Mouse (Mus musculus): ENCODE data around the gene Smok2b.
"Not testable (repeated sequence)": the region's sequence is repeated elsewhere in the genome, so short reads cannot be mapped to it uniquely, and the experiment has no call there.

The Smok2b gene

GRCm38 (mm10) chr17:13240807-13241727 is 11.0 kb downstream of the Smok2b start:
- DNase-seq (ENCODE audit: low spot score in 2 of 2), result not testable (repeated sequence)

GRCm38 (mm10) chr17:13254786-13255185 is 24.7 kb downstream of the Smok2b start:
- DNase-seq (ENCODE audit: low spot score in 2 of 2), result not testable (repeated sequence)
